Mouse (Mus musculus): ENCODE data around the gene Prpf8. TPM values are rescaled to one million over a fixed set of nuclear protein-coding genes. Genes with fewer than 3 reads are reported as not detected.
"Not testable (repeated sequence)": the region's sequence is repeated elsewhere in the genome, so short reads cannot be mapped to it uniquely, and the experiment has no call there.

Gene Prpf8
- polyA plus RNA-seq, 1 experiment from 2014 or later: 105 TPM

- H3K27ac ChIP-seq (ENCODE audit: low read depth, low read length): no peak overlapping the region
- no peaks in the 10 kb centered on the region for H3K9me3 ChIP-seq (ENCODE audit: control insufficient read depth, low read length)
- H3K4me1 ChIP-seq (replicated peaks; ENCODE audit: control insufficient read depth, insufficient read depth, low read length): peaks cover 15% of the 10 kb centered on the region
- peak overlapping the region; percentile 40 for H3K4me2 ChIP-seq
- H3K4me3 ChIP-seq (ENCODE audit: low read depth, low read length): no peak overlapping the region
- ATAC-seq (replicated peaks; ENCODE audit: low FRiP score) (peak; percentile 71), DNase-seq (ENCODE audit: low spot score) (no peak)
- 60% methylated on average over 4 of the region's 4 CpGs for WGBS
- no peaks in the 10 kb centered on the region for H3K27me3 ChIP-seq (replicated peaks; ENCODE audit: control insufficient read depth, insufficient read depth, low read length)
- H3K9ac ChIP-seq (ENCODE audit: low read depth, low read length): no peak overlapping the region
- H3K36me3 ChIP-seq (ENCODE audit: control insufficient read depth, insufficient read depth, low read length): no peaks in the 10 kb centered on the region
Observed at GRCm38 (mm10) chr11:75546057-75546456, 59.4 kb downstream of the Prpf8 start.

- WGBS: 47% methylated on average over 5 of the region's 5 CpGs
- H3K27me3 ChIP-seq (replicated peaks; ENCODE audit: control insufficient read depth, insufficient read depth, low read length): no peaks in the 10 kb centered on the region
- DNase-seq (ENCODE audit: low spot score) (no peak), ATAC-seq (replicated peaks; ENCODE audit: low FRiP score) (peak; percentile 23; the same call in 1 of the 2 replicates)
- no peaks in the 10 kb centered on the region for H3K9me3 ChIP-seq (ENCODE audit: control insufficient read depth, low read length)
- H3K36me3 ChIP-seq (ENCODE audit: control insufficient read depth, insufficient read depth, low read length): no peaks in the 10 kb centered on the region
- peaks cover 12% of the 10 kb centered on the region for H3K4me1 ChIP-seq (replicated peaks; ENCODE audit: control insufficient read depth, insufficient read depth, low read length)
- no peak overlapping the region for H3K9ac ChIP-seq (ENCODE audit: low read depth, low read length)
- H3K4me3 ChIP-seq (ENCODE audit: low read depth, low read length): no peak overlapping the region
- no peak overlapping the region for H3K4me2 ChIP-seq
- H3K27ac ChIP-seq (ENCODE audit: low read depth, low read length): no peak overlapping the region
Observed at GRCm38 (mm10) chr11:75549658-75550111, 63.1 kb downstream of the Prpf8 start.

DNA sequence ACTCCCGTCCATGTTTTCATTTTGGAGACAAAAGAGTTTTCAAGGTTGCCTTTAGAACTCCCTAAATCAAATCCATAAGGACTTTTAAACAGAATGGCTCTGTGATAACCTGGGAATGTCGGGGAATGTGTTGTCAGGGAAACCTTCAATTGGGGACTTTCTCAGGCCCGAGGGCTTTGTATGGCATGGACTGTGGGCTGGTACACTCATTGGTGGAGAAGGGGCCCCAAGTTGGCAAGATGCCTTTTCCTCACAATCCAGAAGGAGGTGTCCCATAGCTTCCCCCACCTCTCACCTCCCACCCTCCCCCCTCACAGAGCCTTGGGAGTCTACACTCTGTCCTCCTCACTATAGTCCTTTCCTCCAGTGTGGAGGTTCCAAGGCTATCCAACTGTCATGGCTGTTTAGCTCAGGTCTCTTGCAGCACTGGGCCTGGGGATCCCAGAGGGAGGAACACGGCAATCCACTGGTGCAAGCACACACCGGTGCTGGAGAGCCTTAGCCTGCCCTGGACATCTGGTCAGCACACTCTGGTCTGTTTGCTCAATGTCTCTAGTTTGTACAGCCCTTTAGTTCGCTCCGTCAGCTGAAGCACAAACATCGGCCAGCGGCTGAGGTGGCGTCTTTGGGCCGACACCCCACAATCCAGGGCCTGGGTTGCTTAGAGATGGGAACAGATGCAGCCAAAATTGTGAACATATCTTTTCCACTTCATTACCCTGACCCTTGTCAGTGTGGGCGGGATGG is 63.8 kb downstream of the Prpf8 start:
- Histone ChIP-seq H3K4me1 (replicated peaks; ENCODE audit: control insufficient read depth, insufficient read depth, low read length) (peaks cover 12% of the 10 kb centered on the region), H3K9ac (ENCODE audit: low read depth, low read length) (no peak overlapping the region), H3K4me2 (no peak overlapping the region), H3K27me3 (replicated peaks; ENCODE audit: control insufficient read depth, insufficient read depth, low read length) (no peaks in the 10 kb centered on the region), H3K4me3 (ENCODE audit: low read depth, low read length) (no peak overlapping the region), H3K27ac (ENCODE audit: low read depth, low read length) (no peak overlapping the region), H3K9me3 (ENCODE audit: control insufficient read depth, low read length) (no peaks in the 10 kb centered on the region), H3K36me3 (ENCODE audit: control insufficient read depth, insufficient read depth, low read length) (no peaks in the 10 kb centered on the region)
- ATAC-seq (replicated peaks; ENCODE audit: low FRiP score) (no peak), DNase-seq (ENCODE audit: low spot score) (no peak)
- 77% methylated on average over 12 of the region's 12 CpGs for WGBS

DNA sequence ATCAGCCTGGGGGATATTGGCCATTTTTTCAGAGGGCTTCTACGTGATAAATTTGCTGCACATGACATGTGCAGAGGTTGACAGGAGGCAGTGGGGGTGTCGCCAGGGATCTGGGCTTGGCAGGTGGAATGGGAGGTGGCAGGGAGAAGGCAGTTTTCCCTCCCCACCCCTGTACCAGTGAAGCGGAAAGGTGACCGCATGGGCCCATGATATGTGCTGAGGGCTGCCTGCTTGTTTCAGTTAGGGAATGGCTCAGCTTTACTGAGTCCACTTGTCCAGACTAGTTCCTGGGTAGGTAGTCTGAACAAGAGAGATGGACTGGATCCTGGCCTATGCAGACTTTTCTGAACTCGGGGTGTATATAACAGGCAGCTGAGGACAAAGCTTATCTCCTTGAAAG is 64.7 kb downstream of the Prpf8 start:
- no peak overlapping the region for H3K4me3 ChIP-seq (ENCODE audit: low read depth, low read length)
- H3K4me1 ChIP-seq (replicated peaks; ENCODE audit: control insufficient read depth, insufficient read depth, low read length): peaks cover 5% of the 10 kb centered on the region
- H3K27me3 ChIP-seq (replicated peaks; ENCODE audit: control insufficient read depth, insufficient read depth, low read length): no peaks in the 10 kb centered on the region
- H3K4me2 ChIP-seq: no peak overlapping the region
- H3K36me3 ChIP-seq (ENCODE audit: control insufficient read depth, insufficient read depth, low read length): no peaks in the 10 kb centered on the region
- H3K9ac ChIP-seq (ENCODE audit: low read depth, low read length): no peak overlapping the region
- 83% methylated on average over 5 of the region's 5 CpGs for WGBS
- ATAC-seq (replicated peaks; ENCODE audit: low FRiP score): no peak
- DNase-seq (ENCODE audit: low spot score): no peak
- H3K27ac ChIP-seq (ENCODE audit: low read depth, low read length): no peak overlapping the region
- no peaks in the 10 kb centered on the region for H3K9me3 ChIP-seq (ENCODE audit: control insufficient read depth, low read length)

- ATAC-seq (replicated peaks; ENCODE audit: low FRiP score) (no peak), DNase-seq (ENCODE audit: low spot score) (no peak)
- H3K9ac ChIP-seq (ENCODE audit: low read depth, low read length): no peak overlapping the region
- H3K4me3 ChIP-seq (ENCODE audit: low read depth, low read length): no peak overlapping the region
- H3K27ac ChIP-seq (ENCODE audit: low read depth, low read length): no peak overlapping the region
- no peaks in the 10 kb centered on the region for H3K36me3 ChIP-seq (ENCODE audit: control insufficient read depth, insufficient read depth, low read length)
- 80% methylated on average over 9 of the region's 9 CpGs for WGBS
- H3K4me1 ChIP-seq (replicated peaks; ENCODE audit: control insufficient read depth, insufficient read depth, low read length): peaks cover 3% of the 10 kb centered on the region; the same call in 1 of the 2 replicates
- H3K27me3 ChIP-seq (replicated peaks; ENCODE audit: control insufficient read depth, insufficient read depth, low read length): no peaks in the 10 kb centered on the region
- H3K4me2 ChIP-seq: no peak overlapping the region
- no peaks in the 10 kb centered on the region for H3K9me3 ChIP-seq (ENCODE audit: control insufficient read depth, low read length)
Observed at GRCm38 (mm10) chr11:75551961-75552441, 65.4 kb downstream of the Prpf8 start.

DNA sequence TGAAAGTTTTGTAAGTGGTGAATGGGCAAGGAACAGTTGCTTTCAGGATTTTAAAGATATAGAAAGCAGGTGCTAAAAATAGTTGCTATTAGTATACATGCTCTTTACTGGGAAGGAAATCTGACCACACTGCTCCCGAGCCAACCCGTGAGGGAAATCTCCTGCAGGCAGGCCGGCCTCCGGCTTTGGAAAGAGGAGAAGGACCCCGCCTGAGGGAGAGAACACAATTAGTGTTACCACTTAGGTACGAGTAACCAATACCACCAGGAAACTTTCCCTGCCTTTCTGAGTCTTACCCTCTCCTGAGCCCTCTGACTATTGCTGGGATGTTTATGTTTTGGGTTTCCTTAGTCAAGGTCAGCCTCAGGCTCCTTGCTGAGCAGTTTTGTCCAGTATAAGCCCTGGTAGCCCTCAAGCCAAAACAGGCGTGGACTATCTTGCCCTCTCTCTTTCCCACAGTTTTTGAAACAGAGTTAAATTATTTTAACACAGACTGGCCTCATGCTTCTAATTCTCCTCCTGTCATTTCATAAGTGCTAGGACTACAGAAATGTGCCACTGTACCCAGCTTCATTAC is 66.4 kb downstream of the Prpf8 start:
- Histone ChIP-seq H3K27me3 (replicated peaks; ENCODE audit: control insufficient read depth, insufficient read depth, low read length) (no peaks in the 10 kb centered on the region), H3K9ac (ENCODE audit: low read depth, low read length) (no peak overlapping the region), H3K4me1 (replicated peaks; ENCODE audit: control insufficient read depth, insufficient read depth, low read length) (peaks cover 3% of the 10 kb centered on the region; the same call in 1 of the 2 replicates), H3K27ac (ENCODE audit: low read depth, low read length) (no peak overlapping the region), H3K36me3 (ENCODE audit: control insufficient read depth, insufficient read depth, low read length) (no peaks in the 10 kb centered on the region), H3K9me3 (ENCODE audit: control insufficient read depth, low read length) (no peaks in the 10 kb centered on the region), H3K4me3 (ENCODE audit: low read depth, low read length) (no peak overlapping the region), H3K4me2 (no peak overlapping the region)
- no peak for ATAC-seq (replicated peaks; ENCODE audit: low FRiP score)
- no peak for DNase-seq (ENCODE audit: low spot score)
- 75% methylated on average over 7 of the region's 7 CpGs for WGBS

DNA sequence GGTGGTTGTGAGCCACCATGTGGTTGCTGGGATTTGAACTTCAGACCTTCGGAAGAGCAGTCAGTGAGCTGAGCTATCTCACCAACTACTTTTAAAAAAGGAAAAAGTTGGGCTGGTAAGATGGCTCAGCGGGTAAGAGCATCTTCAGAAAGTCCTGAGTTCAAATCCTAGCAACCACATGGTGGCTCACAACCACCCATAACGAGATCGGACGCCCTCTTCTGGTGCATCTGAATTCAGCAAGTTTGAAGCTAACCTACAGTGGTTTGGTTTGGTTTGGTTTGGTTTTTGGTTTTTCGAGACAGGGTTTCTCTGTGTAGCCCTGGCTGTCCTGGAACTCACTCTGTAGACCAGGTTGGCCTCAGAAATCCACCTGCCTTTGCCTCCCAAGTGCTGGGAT is 69.4 kb downstream of the Prpf8 start:
- ATAC-seq (replicated peaks; ENCODE audit: low FRiP score); H3K9me3 ChIP-seq (ENCODE audit: control insufficient read depth, low read length); DNase-seq (ENCODE audit: low spot score); H3K9ac ChIP-seq (ENCODE audit: low read depth, low read length); H3K4me3 ChIP-seq (ENCODE audit: low read depth, low read length); H3K4me1 ChIP-seq (replicated peaks; ENCODE audit: control insufficient read depth, insufficient read depth, low read length); H3K27ac ChIP-seq (ENCODE audit: low read depth, low read length); H3K4me2 ChIP-seq; H3K27me3 ChIP-seq (replicated peaks; ENCODE audit: control insufficient read depth, insufficient read depth, low read length); H3K36me3 ChIP-seq (ENCODE audit: control insufficient read depth, insufficient read depth, low read length): not testable (repeated sequence)
- WGBS: 87% methylated on average over 6 of the region's 6 CpGs

GRCm38 (mm10) chr11:75557142-75557541 is 70.5 kb downstream of the Prpf8 start:
- DNase-seq (ENCODE audit: low spot score) (no peak), ATAC-seq (replicated peaks; ENCODE audit: low FRiP score) (no peak)
- H3K9me3 ChIP-seq (ENCODE audit: control insufficient read depth, low read length): no peaks in the 10 kb centered on the region
- no peak overlapping the region for H3K4me2 ChIP-seq
- no peaks in the 10 kb centered on the region for H3K36me3 ChIP-seq (ENCODE audit: control insufficient read depth, insufficient read depth, low read length)
- no peaks in the 10 kb centered on the region for H3K27me3 ChIP-seq (replicated peaks; ENCODE audit: control insufficient read depth, insufficient read depth, low read length)
- no peak overlapping the region for H3K9ac ChIP-seq (ENCODE audit: low read depth, low read length)
- H3K4me1 ChIP-seq (replicated peaks; ENCODE audit: control insufficient read depth, insufficient read depth, low read length): 0 out of 2 replicates have a peak, but pooled peaks cover 5% of the 10 kb centered on the region
- H3K27ac ChIP-seq (ENCODE audit: low read depth, low read length): no peak overlapping the region
- 92% methylated on average over 6 of the region's 6 CpGs for WGBS
- no peak overlapping the region for H3K4me3 ChIP-seq (ENCODE audit: low read depth, low read length)

- Histone ChIP-seq H3K4me3 (ENCODE audit: low read depth, low read length) (no peak overlapping the region), H3K27ac (ENCODE audit: low read depth, low read length) (no peak overlapping the region), H3K4me1 (replicated peaks; ENCODE audit: control insufficient read depth, insufficient read depth, low read length) (0 out of 2 replicates have a peak, but pooled peaks cover 5% of the 10 kb centered on the region), H3K36me3 (ENCODE audit: control insufficient read depth, insufficient read depth, low read length) (no peaks in the 10 kb centered on the region), H3K27me3 (replicated peaks; ENCODE audit: control insufficient read depth, insufficient read depth, low read length) (no peaks in the 10 kb centered on the region), H3K9me3 (ENCODE audit: control insufficient read depth, low read length) (no peaks in the 10 kb centered on the region), H3K4me2 (no peak overlapping the region), H3K9ac (ENCODE audit: low read depth, low read length) (no peak overlapping the region)
- ATAC-seq (replicated peaks; ENCODE audit: low FRiP score) (no peak), DNase-seq (ENCODE audit: low spot score) (no peak)
- WGBS: 84% methylated on average over 1 of the region's 1 CpGs
Observed at GRCm38 (mm10) chr11:75558101-75558500, 71.5 kb downstream of the Prpf8 start.
